Mouse (Mus musculus) G1E (cell line): ENCODE measurements around the gene C1qtnf9. TPM values are rescaled to one million over a fixed set of nuclear protein-coding genes. Genes with fewer than 3 reads are reported as not detected.

Source experiments
- ATAC-seq: 2 replicates; pipeline ENCODE4 v1.8.0; 2016; ENCODE audit warnings: mild to moderate bottlenecking; ENCODE audit not compliant: insufficient number of reproducible peaks, poor library complexity, low FRiP score, severe bottlenecking; ENCODE audit errors: extremely low read depth
- DNase-seq: peaks from one replicate; pipeline ENCODE4 v3.0.0; 2012; ENCODE audit warnings: low spot score
- H3K27me3 ChIP-seq: 2 replicates; pipeline ENCODE4 v1.6.1; 2012; ENCODE audit warnings: mild to moderate bottlenecking, low read length, inconsistent platforms; ENCODE audit not compliant: insufficient read depth
- H3K36me3 ChIP-seq: replicated peaks from 2 replicates; pipeline ENCODE3; 2012; ENCODE audit warnings: mild to moderate bottlenecking, inconsistent platforms
- H3K4me1 ChIP-seq: 2 replicates; pipeline ENCODE4 v1.6.1; 2012; ENCODE audit warnings: low read depth, low read length, inconsistent platforms, mixed read lengths; ENCODE audit not compliant: insufficient read depth
- H3K4me3 ChIP-seq: 2 replicates; pipeline ENCODE4 v1.5.1; 2012; ENCODE audit warnings: low read depth, mild to moderate bottlenecking, inconsistent platforms, low read length, moderate library complexity, mixed read lengths
- H3K9me3 ChIP-seq: replicated peaks from 2 replicates; pipeline ENCODE4 v1.6.1; 2012; ENCODE audit warnings: inconsistent platforms
- CTCF ChIP-seq: IDR thresholded peaks from 2 replicates; pipeline ENCODE4 v1.5.1; 2012; ENCODE audit warnings: low read depth, low read length, inconsistent platforms, mixed read lengths
- GATA1 ChIP-seq: IDR thresholded peaks from 2 replicates; pipeline ENCODE4 v1.6.1; 2012; ENCODE audit warnings: borderline replicate concordance, low read length, inconsistent platforms, mixed read lengths
- GATA2 ChIP-seq: IDR thresholded peaks from 2 replicates; pipeline ENCODE4 v1.6.1; 2012; ENCODE audit warnings: low read depth, low read length, inconsistent platforms, borderline replicate concordance
- POLR2AphosphoS5 ChIP-seq: IDR thresholded peaks from 2 replicates; pipeline ENCODE4 v1.6.1; 2012; ENCODE audit warnings: low read depth, low read length, inconsistent platforms; ENCODE audit not compliant: insufficient replicate concordance
- TAL1 ChIP-seq: conservative IDR thresholded peaks from 2 replicates; pipeline ENCODE4 v1.6.1; 2012; ENCODE audit warnings: low read depth, low read length, inconsistent platforms, mixed read lengths
- polyA plus RNA-seq: library from polyadenylated mRNA; stranded (reverse); fragments of >175 nt; gene quantifications from 2 replicates; pipeline ENCODE4 v1.2.3, GENCODE M21; 2012
- total RNA-seq, 2 experiments: library from RNA; stranded (forward) in 1 of 2; stranded (reverse) in 1 of 2; fragments of 200-1000 nt in 1 of 2; fragments of >200 nt in 1 of 2; fragmentation: Nextera tagmentation in 1 of 2; gene quantifications; 2 replicates each; pipeline ENCODE4 v1.2.3; 2014 to 2017

Gene C1qtnf9
- total and polyA plus RNA-seq, 3 experiments = 0.16 TPM; not detected in 2

DNA sequence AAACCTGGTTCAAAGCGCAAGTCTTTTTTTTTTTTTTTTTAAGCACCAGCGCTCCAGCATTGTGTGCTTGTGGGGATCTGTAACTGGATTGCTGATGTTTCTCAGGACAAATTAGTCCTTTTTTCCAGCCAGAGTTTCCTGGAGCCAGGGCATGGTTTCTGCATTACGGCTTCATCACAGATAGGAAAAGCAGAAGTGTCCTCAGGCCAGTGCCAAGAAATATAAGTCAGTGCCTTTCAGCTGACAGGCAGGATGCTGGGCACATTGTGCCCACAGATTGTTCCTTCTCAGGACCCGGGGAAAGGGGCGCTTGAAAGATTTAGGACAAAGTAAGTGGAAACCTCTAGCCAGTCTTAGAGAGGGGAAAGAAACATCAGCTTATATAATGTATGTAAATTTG, 4.2 kb upstream of the C1qtnf9 start:
- no peak for ATAC-seq
- Histone ChIP-seq H3K4me1 (no peaks in the 10 kb centered on the region), H3K9me3 (no peaks in the 10 kb centered on the region), H3K4me3 (no peak overlapping the region), H3K36me3 (no peaks in the 10 kb centered on the region), H3K27me3 (peaks cover 17% of the 10 kb centered on the region; the same call in 1 of the 2 replicates)
- DNase-seq = no peak
- TF ChIP-seq CTCF (no peak), GATA1 (no peak), POLR2AphosphoS5 (no peak), GATA2 (no peak), TAL1 (no peak)

DNA sequence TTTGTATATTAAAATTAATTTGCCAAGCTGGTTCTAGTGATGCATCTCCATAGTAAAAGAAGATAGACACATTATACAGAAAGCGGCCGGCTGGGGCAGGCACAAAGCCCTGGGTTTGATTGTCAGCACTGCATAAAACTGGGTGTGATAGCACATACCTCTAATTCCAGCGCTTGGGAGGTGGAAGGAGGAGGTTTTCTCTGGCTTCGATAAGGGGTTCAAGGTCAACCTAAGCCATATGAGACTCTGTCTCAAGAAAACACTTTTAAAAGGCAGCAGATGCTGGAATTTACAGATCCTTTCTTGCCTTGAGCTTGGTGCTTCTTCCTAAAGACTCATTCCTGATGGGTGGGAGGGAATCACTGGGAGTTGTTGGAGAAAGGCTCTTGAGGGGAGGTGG, 3.4 kb upstream of the C1qtnf9 start:
- ATAC-seq (no peak), DNase-seq (no peak)
- no peak overlapping the region for H3K4me3 ChIP-seq
- H3K36me3 ChIP-seq = no peaks in the 10 kb centered on the region
- peaks cover 20% of the 10 kb centered on the region; the same call in 1 of the 2 replicates for H3K27me3 ChIP-seq
- no peaks in the 10 kb centered on the region for H3K9me3 ChIP-seq
- H3K4me1 ChIP-seq = no peaks in the 10 kb centered on the region
- TF ChIP-seq CTCF = no peak
- no peak for TF ChIP-seq GATA2
- no peak for TF ChIP-seq TAL1
- TF ChIP-seq GATA1 = no peak
- no peak for TF ChIP-seq POLR2AphosphoS5

DNA sequence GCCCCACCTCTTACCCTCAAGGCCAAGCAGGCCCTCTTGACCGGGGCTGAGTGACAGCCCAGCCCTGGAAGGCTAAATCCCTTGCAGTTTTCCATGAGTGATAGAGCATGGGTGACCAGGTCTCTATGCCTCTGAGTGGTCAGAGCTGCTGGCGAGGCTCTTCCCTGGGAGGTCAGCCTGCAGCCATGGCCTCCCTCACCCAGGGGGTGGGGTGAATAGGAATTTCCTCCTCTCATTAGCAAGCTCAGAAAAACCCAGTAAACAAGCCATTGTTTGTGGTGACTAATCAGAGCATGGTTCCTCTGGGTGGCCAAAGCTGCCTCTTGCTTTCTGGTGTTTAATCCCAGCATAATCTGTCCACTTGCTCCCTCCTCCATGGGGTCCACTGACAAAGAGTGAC, 2.9 kb upstream of the C1qtnf9 start:
- H3K9me3 ChIP-seq = no peaks in the 10 kb centered on the region
- no peaks in the 10 kb centered on the region for H3K36me3 ChIP-seq
- H3K4me1 ChIP-seq = no peaks in the 10 kb centered on the region
- no peak for DNase-seq
- H3K4me3 ChIP-seq = no peak overlapping the region
- ATAC-seq = no peak
- H3K27me3 ChIP-seq = peaks cover 20% of the 10 kb centered on the region; the same call in 1 of the 2 replicates
- no peak for TF ChIP-seq POLR2AphosphoS5

DNA sequence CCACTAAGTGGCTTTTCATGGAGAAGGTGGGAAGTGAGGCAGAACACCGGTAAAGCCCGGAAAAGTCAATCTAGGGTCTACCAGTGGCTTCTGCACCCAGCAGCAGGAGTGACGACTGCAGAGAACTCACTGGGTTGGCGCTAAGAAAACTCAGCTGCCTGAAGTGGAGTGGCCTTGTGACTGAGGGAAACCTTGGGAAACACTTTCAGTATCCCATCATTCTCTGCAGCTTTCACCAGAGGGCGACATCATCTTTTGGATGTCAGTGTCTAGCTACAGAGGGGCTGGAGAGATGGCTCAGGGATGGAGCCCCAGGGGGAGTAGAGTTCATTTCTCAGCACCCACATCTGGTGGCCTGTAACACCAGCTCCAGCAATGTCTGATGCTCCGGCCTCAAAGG, 1.4 kb downstream of the C1qtnf9 start:
- Histone ChIP-seq H3K4me1 (peaks cover 3% of the 10 kb centered on the region), H3K36me3 (no peaks in the 10 kb centered on the region), H3K9me3 (no peaks in the 10 kb centered on the region), H3K4me3 (no peak overlapping the region), H3K27me3 (peaks cover 27% of the 10 kb centered on the region; the same call in 1 of the 2 replicates)
- no peak for ATAC-seq
- no peak for TF ChIP-seq GATA1
- no peak for TF ChIP-seq GATA2
- no peak for TF ChIP-seq POLR2AphosphoS5
- TF ChIP-seq CTCF = no peak
- TF ChIP-seq TAL1 = no peak
- no peak for DNase-seq

DNA sequence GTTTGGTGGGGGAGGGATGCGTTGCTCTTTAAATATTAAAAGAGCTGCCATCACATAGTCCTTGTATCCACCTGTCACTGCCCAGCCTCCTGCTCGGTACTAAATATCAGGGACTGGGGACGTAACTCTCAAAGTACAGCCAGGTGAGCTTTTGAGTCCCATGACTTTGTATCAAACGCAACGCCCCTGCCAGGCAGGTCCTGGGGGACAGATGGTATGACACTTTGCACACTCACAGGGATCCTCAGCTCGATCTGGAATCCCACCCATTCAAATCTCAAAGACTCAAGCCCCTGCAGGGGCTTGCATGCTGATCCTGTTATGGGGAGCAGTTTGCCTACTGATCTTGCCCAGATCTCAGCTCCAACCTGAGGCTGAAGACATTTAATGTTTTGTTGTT, 2.7 kb downstream of the C1qtnf9 start:
- TF ChIP-seq GATA1 = no peak
- no peak for TF ChIP-seq TAL1
- TF ChIP-seq POLR2AphosphoS5 = no peak
- no peak for TF ChIP-seq GATA2
- no peak for TF ChIP-seq CTCF

DNA sequence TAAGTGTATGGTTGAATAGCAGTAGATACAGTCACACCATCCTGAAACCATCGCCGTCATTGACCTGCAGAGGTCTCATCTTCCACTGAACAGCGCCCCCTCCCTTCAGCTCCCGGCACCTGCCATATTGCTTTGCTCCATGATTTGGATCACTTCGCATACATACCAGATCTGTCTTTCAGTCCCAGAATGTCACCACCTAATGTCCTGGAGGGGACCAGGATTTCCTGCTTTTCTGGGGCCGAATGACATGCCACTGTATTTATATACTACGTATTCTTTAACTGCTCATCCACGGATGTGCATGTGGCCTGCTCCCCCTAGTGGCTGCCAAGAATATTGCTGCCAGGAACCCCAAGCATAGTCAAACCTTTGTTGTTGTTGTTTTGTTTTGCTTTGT, 3.1 kb downstream of the C1qtnf9 start:
- 0 out of 2 replicates have a peak, but pooled peaks have one; percentile 45 for ATAC-seq

More for the DNA sequence above, 2.7 kb downstream of the C1qtnf9 start:
- Histone ChIP-seq H3K27me3 (0 out of 2 replicates have a peak, but pooled peaks cover 22% of the 10 kb centered on the region), H3K4me1 (peaks cover 3% of the 10 kb centered on the region), H3K9me3 (no peaks in the 10 kb centered on the region), H3K4me3 (no peak overlapping the region), H3K36me3 (no peaks in the 10 kb centered on the region)
- no peak for ATAC-seq
- DNase-seq = no peak

DNA sequence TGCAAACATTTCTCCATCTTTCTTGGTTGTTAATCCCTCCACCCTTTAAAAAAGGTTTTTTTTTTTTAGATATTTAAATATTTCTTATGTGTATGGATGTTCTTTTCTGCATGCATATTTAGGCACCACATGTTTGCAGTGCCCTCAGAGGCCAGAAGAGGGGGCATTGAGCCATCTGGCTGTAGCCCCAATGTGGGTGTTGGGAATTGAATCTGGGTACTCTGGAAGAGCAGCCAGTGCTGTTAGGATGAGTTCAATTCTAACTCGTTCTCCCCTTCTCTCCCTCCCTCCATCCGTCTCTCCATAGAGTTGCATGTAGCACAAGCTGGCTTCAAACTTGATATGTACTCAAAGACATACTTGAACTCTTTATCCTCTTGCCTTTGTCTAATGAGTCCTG, 5.5 kb downstream of the C1qtnf9 start:
- Histone ChIP-seq H3K4me3 (no peak overlapping the region), H3K4me1 (peaks cover 13% of the 10 kb centered on the region), H3K36me3 (no peaks in the 10 kb centered on the region), H3K9me3 (no peaks in the 10 kb centered on the region), H3K27me3 (0 out of 2 replicates have a peak, but pooled peaks cover 13% of the 10 kb centered on the region)
- TF ChIP-seq GATA2 (no peak), TAL1 (no peak), POLR2AphosphoS5 (no peak)
- ATAC-seq (no peak), DNase-seq (no peak)

More for the DNA sequence above, 3.1 kb downstream of the C1qtnf9 start:
- Histone ChIP-seq H3K9me3 (no peaks in the 10 kb centered on the region), H3K4me1 (peaks cover 3% of the 10 kb centered on the region), H3K27me3 (0 out of 2 replicates have a peak, but pooled peaks cover 17% of the 10 kb centered on the region), H3K4me3 (no peak overlapping the region; the same call in 1 of the 2 replicates), H3K36me3 (no peaks in the 10 kb centered on the region)
- DNase-seq = peak; percentile 23
- TF ChIP-seq CTCF = peak; percentile 93
- no peak for TF ChIP-seq POLR2AphosphoS5
